Mouse (Mus musculus) kidney, postnatal 0 days (tissue): ENCODE data around the gene Pcbp3. TPM values are rescaled to one million over a fixed set of nuclear protein-coding genes. Genes with fewer than 3 reads are reported as not detected.

Experiments
- ATAC-seq: fragments of 200-750 bp; cut with Nextera tagmentation; replicated peaks from 2 replicates; pipeline ENCODE4 v1.8.0; 2017; ENCODE audit warnings: low read depth, moderate number of reproducible peaks, moderate TSS enrichment, moderate library complexity; ENCODE audit not compliant: low FRiP score
- DNase-seq: peaks from one replicate; pipeline ENCODE4 v3.0.0-alpha.2; 2016; ENCODE audit warnings: low spot score
- H3K27ac ChIP-seq: fragments of 300-500 bp; sonication (generic); 2 replicates; pipeline ENCODE4 v1.5.1; 2014; ENCODE audit warnings: mild to moderate bottlenecking
- H3K27me3 ChIP-seq: fragments of 300-500 bp; sonication (generic); 2 replicates; pipeline ENCODE4 v1.6.1; 2014; ENCODE audit warnings: low read length, mixed read lengths; ENCODE audit not compliant: insufficient read depth
- H3K36me3 ChIP-seq: fragments of 300-500 bp; sonication (generic); 2 replicates; pipeline ENCODE4 v1.6.1; 2014; ENCODE audit warnings: low read length, mixed read lengths; ENCODE audit not compliant: insufficient read depth
- H3K4me1 ChIP-seq: fragments of 300-500 bp; sonication (generic); replicated peaks from 2 replicates; pipeline ENCODE4 v1.6.1; 2014; ENCODE audit warnings: antibody characterized with exemption, low read length, mixed read lengths; ENCODE audit not compliant: insufficient read depth
- H3K4me2 ChIP-seq: fragments of 300-500 bp; sonication (generic); 2 replicates; pipeline ENCODE4 v1.6.1; 2014; ENCODE audit warnings: mild to moderate bottlenecking, low read length, moderate library complexity, mixed read lengths
- H3K4me3 ChIP-seq: fragments of 300-500 bp; sonication (generic); replicated peaks from 2 replicates; pipeline ENCODE4 v1.5.1; 2014; ENCODE audit warnings: low read depth, low read length
- H3K9ac ChIP-seq: fragments of 300-500 bp; sonication (generic); 2 replicates; pipeline ENCODE4 v1.6.1; 2014; ENCODE audit warnings: low read depth, low read length
- H3K9me3 ChIP-seq: fragments of 300-500 bp; sonication (generic); replicated peaks from 2 replicates; pipeline ENCODE4 v1.6.1; 2016; ENCODE audit warnings: low read length, inconsistent platforms, mixed read lengths
- CTCF ChIP-seq: IDR thresholded peaks from 2 replicates; pipeline ENCODE4 v1.5.1; 2016; ENCODE audit warnings: antibody characterized with exemption, low read depth, mild to moderate bottlenecking, moderate library complexity
- WGBS: fragments of 180-500 bp; shearing (Covaris S2); extraction: QIAGEN DNeasy Blood & Tissue Kit; methylation state at CpG from one replicate; pipeline ENCODE4 v1.1.7; 2014; 5-methylcytosine and 5-hydroxymethylcytosine counted together
- polyA plus RNA-seq: library from polyadenylated mRNA; unstranded; fragments of >200 nt; fragmentation: Nextera tagmentation; extraction: Ambion mirVana; gene quantifications from 2 replicates; pipeline ENCODE4 v1.2.1, GENCODE M21; 2015

Pcbp3 gene
- polyA plus RNA-seq, 1 experiment from 2014 or later = 32.3 TPM

DNA sequence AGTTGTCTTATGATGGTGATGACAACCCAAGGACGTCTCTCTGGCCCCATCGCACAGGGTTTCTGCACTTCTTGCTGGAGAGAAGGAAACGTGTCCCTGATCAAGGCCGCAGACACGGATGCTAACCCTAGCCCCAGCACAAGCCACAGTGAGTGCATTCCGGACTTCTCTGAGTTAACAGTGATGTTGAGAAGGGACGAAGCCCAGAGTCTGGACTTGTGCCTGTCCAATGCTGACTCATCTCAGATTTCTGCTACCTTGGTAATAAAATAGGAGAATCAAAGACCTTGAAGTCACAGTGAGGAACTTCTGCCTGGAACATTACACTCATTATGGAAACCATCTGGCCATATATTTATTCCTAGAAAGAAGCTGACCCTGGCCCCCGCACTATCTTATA is 89.0 kb downstream of the Pcbp3 start:
- no peak overlapping the region for H3K9ac ChIP-seq
- 55% methylated on average over 8 of the region's 8 CpGs for WGBS
- no peaks in the 10 kb centered on the region for H3K27me3 ChIP-seq
- H3K4me3 ChIP-seq = no peak overlapping the region
- TF ChIP-seq CTCF = no peak
- ATAC-seq = no peak
- no peaks in the 10 kb centered on the region for H3K36me3 ChIP-seq
- peak; percentile 51 for DNase-seq
- H3K9me3 ChIP-seq = no peaks in the 10 kb centered on the region
- no peak overlapping the region for H3K27ac ChIP-seq
- no peaks in the 10 kb centered on the region for H3K4me1 ChIP-seq
- no peak overlapping the region for H3K4me2 ChIP-seq

DNA sequence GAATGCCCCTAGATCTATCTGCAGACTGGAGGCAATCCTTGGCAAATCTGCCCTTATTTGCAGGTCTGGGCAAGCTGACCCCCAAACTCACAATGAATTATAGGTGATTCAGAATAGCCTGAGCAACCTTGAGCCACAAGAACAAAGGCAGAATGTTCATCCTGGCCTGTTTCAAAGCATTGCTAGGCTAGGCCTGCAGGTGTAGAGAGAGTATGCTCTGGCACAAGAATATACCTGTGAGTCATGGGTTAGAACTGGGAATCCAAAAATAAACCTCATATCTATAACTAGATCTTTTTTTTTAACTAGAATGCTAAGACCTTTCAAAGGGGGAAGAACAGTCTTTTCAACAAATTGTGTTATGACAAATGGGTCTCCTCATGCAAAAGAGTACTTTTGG is 95.8 kb downstream of the Pcbp3 start:
- Histone ChIP-seq H3K27ac (no peak overlapping the region), H3K9me3 (no peaks in the 10 kb centered on the region), H3K4me3 (no peak overlapping the region), H3K36me3 (no peaks in the 10 kb centered on the region), H3K4me1 (no peaks in the 10 kb centered on the region), H3K9ac (no peak overlapping the region), H3K27me3 (no peaks in the 10 kb centered on the region), H3K4me2 (no peak overlapping the region)
- no peak for TF ChIP-seq CTCF
- no peak for ATAC-seq
- DNase-seq = no peak

DNA sequence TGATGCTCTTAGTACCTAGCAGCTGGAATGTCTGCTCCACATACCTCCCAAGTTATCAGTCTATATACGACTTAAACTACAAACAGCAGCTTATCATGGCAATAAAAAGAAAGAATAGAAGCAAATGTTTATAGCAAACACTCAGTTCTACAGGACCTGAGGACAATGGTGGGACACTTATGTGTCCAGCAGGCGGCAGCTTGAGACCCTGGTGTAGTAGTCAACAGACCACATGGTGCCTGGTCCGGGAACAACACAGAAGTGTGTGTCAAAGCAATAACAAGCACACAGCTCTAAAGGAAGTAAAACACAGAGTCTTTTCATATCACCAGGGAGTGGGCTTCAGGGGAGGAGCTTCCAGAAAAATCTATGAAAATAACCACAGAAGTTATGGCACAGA is 100.7 kb downstream of the Pcbp3 start:
- H3K9me3 ChIP-seq = no peaks in the 10 kb centered on the region
- H3K27ac ChIP-seq = no peak overlapping the region
- TF ChIP-seq CTCF = peak; percentile 46; the same call in 1 of the 2 replicates
- no peak overlapping the region for H3K4me2 ChIP-seq
- H3K4me3 ChIP-seq = no peak overlapping the region
- no peaks in the 10 kb centered on the region for H3K36me3 ChIP-seq
- H3K9ac ChIP-seq = no peak overlapping the region
- ATAC-seq = no peak
- peak; percentile 14 for DNase-seq
- H3K4me1 ChIP-seq = 0 out of 2 replicates have a peak, but pooled peaks cover 4% of the 10 kb centered on the region
- WGBS = 72% methylated on average over 3 of the region's 3 CpGs
- no peaks in the 10 kb centered on the region for H3K27me3 ChIP-seq

DNA sequence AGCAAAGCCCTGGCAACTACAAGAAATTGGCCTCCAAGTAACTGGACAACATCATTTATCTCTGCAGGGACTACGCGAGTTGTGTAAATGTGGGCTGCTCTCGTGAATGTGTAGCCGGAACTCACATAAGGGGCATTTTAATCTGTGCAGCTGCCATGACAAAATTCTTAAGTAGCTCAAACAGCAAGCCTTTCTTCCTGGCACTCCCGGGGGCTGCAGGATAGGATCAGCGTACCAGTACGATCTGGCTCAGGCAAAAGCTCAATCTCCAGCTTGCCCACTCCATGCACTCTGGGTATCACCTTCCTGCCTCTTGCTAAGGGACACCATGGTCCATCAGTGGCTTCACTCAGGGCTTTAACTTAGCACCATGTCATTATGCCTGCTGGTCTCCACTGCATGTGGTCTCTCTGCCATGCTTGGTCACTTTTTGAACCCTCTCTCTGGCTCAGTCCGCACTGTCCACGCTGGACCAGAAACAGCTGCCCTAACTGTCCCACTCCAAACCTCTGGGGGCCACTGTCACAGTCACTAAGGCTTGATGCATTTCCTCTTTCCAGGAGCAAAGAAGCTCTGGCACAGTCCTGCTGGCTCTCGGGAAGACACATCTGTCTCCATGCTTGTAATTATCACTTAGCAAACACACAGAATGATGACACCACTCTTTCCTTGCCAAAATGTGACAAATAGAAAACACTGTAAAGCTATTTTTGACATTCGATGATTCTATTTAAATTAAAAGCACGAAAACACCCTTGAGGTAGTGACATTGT is 102.1 kb downstream of the Pcbp3 start:
- H3K27me3 ChIP-seq = no peaks in the 10 kb centered on the region
- H3K4me2 ChIP-seq = no peak overlapping the region
- H3K9me3 ChIP-seq = no peaks in the 10 kb centered on the region
- no peak for TF ChIP-seq CTCF
- H3K36me3 ChIP-seq = no peaks in the 10 kb centered on the region
- WGBS = 62% methylated on average over 12 of the region's 12 CpGs
- no peak overlapping the region for H3K27ac ChIP-seq
- H3K9ac ChIP-seq = 0 out of 2 replicates have a peak overlapping the region, but pooled peaks have one; percentile 3
- no peak for ATAC-seq
- no peak overlapping the region for H3K4me3 ChIP-seq
- no peak for DNase-seq
- H3K4me1 ChIP-seq = 0 out of 2 replicates have a peak, but pooled peaks cover 4% of the 10 kb centered on the region

DNA sequence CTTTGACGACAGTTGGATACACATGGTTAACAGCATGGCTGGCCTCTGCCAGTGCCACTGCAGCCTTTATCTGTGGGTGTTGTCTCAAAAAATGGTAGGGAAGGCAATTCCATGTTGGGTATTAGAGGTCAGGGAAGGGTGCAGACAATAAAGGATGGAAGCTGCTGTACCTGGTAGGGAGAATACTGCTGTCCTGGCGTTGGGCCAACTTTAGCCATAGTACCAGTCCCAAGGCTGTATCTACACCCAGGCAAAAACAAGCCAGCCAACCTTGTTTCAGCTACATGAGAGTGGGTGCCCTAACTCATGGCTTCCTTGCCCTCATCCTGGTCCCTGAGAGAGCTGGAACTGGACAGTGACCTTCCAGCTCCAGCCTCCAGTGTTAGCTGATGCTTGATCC is 103.8 kb downstream of the Pcbp3 start:
- H3K4me1 ChIP-seq = 0 out of 2 replicates have a peak, but pooled peaks cover 4% of the 10 kb centered on the region
- 66% methylated on average over 2 of the region's 2 CpGs for WGBS
- H3K27me3 ChIP-seq = no peaks in the 10 kb centered on the region
- H3K36me3 ChIP-seq = no peaks in the 10 kb centered on the region
- no peak for TF ChIP-seq CTCF
- no peak overlapping the region for H3K4me2 ChIP-seq
- no peak overlapping the region for H3K4me3 ChIP-seq
- H3K9ac ChIP-seq = no peak overlapping the region
- no peak overlapping the region for H3K27ac ChIP-seq
- H3K9me3 ChIP-seq = no peaks in the 10 kb centered on the region
- DNase-seq (no peak), ATAC-seq (no peak)

DNA sequence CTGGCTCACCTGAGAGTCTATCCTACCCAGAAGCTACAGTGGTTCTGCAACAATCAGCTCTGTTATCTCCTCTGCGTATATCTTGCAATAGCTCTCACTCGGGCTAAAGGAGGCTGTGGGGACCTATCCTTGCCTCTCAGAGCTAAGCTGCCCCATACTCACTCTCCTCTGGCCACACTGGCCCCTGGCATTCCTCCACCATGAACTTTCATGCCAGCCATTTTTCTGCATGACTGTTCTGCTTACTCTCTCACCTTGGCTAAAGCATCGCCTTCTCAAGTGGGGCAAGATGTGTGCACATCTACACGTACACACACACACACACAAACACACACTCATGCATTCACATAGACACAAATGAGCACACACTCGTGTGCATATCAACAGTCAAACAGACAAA is 115.2 kb downstream of the Pcbp3 start:
- Histone ChIP-seq H3K9me3 (no peaks in the 10 kb centered on the region), H3K4me2 (no peak overlapping the region), H3K9ac (no peak overlapping the region), H3K27ac (no peak overlapping the region), H3K36me3 (no peaks in the 10 kb centered on the region), H3K4me3 (no peak overlapping the region), H3K4me1 (no peaks in the 10 kb centered on the region), H3K27me3 (no peaks in the 10 kb centered on the region)
- no peak for TF ChIP-seq CTCF
- 83% methylated on average over 5 of the region's 5 CpGs for WGBS
- ATAC-seq = no peak
- no peak for DNase-seq
